Mouse (Mus musculus): Measurements from ENCODE around the gene Sctr.

DNA sequence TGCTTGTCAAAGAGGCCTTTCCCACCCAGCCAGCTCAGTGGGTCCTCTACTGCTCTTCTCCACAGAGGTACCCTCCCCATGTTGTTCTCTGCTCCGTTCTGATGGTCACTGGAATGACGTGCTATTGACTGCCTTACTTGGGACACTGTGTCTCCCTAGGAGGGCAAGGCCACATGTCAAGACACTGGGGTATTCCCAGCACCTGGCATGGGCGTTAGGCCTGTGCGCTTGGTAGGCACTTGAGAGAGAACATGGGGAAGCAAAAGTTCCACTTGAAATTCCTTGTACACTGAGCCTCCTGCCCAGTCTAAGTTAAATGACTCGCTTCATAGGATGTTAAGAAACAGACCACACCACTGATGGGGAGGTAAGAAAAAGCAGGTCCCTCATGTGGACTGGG lies 62.4 kb downstream of the Sctr start:
- TF ChIP-seq CTCF (IDR thresholded peaks at IDR 0.05; ENCODE audit: control insufficient read depth, insufficient read depth, insufficient read length) (no peak), MYOD1 (IDR thresholded peaks at IDR 0.05; ENCODE audit: control insufficient read depth, insufficient read length, low read depth) (no peak)
